Mouse (Mus musculus) heart, embryonic 16.5 days (tissue): ENCODE measurements around the gene Sstr3. TPM values are rescaled to one million over a fixed set of nuclear protein-coding genes. Genes with fewer than 3 reads are reported as not detected.

Experiments used
- ATAC-seq: fragments of 200-750 bp; cut with Nextera tagmentation; replicated peaks from 2 replicates; pipeline ENCODE4 v1.8.0; 2017; ENCODE audit warnings: moderate number of reproducible peaks; ENCODE audit not compliant: insufficient read depth, low FRiP score; ENCODE audit errors: extremely low read depth
- H3K27ac ChIP-seq: fragments of 300-500 bp; sonication (generic); 2 replicates; pipeline ENCODE4 v1.5.1; 2014; ENCODE audit warnings: mild to moderate bottlenecking, low read length, control low read depth, moderate library complexity
- H3K27me3 ChIP-seq: fragments of 300-500 bp; sonication (generic); 2 replicates; pipeline ENCODE4 v1.6.1; 2014; ENCODE audit warnings: low read length, mixed read lengths; ENCODE audit not compliant: control insufficient read depth, insufficient read depth
- H3K36me3 ChIP-seq: fragments of 300-500 bp; sonication (generic); 2 replicates; pipeline ENCODE4 v1.6.1; 2014; ENCODE audit not compliant: control insufficient read depth, insufficient read depth
- H3K4me1 ChIP-seq: fragments of 300-500 bp; sonication (generic); 2 replicates; pipeline ENCODE4 v1.6.1; 2014; ENCODE audit warnings: low read length, mixed read lengths; ENCODE audit not compliant: control insufficient read depth, insufficient read depth
- H3K4me2 ChIP-seq: fragments of 300-500 bp; sonication (generic); 2 replicates; pipeline ENCODE4 v1.6.1; 2014; ENCODE audit warnings: low read depth, mild to moderate bottlenecking, control low read depth, low read length
- H3K4me3 ChIP-seq: fragments of 300-500 bp; sonication (generic); 2 replicates; pipeline ENCODE4 v1.5.1; 2014; ENCODE audit warnings: mild to moderate bottlenecking, control low read depth, low read length
- H3K9ac ChIP-seq: fragments of 300-500 bp; sonication (generic); 2 replicates; pipeline ENCODE4 v1.6.1; 2014; ENCODE audit warnings: low read length, control low read depth
- H3K9me3 ChIP-seq: fragments of 300-500 bp; sonication (generic); replicated peaks from 2 replicates; pipeline ENCODE4 v1.6.1; 2016; ENCODE audit warnings: low read length; ENCODE audit not compliant: control insufficient read depth
- WGBS: fragments of 180-500 bp; shearing (Covaris S2); extraction: QIAGEN DNeasy Blood & Tissue Kit; methylation state at CpG from one replicate; pipeline ENCODE4 v1.1.7; 2014; 5-methylcytosine and 5-hydroxymethylcytosine counted together
- polyA plus RNA-seq: library from polyadenylated mRNA; unstranded; fragments of >200 nt; fragmentation: Nextera tagmentation; extraction: Ambion mirVana; gene quantifications from 2 replicates; pipeline ENCODE4 v1.2.1, GENCODE M21; 2015

The Sstr3 gene
- polyA plus RNA-seq, result 0.09 TPM in 1 of 2 replicates, not detected in the other

- WGBS, result 13% methylated on average over 14 of the region's 14 CpGs
- ATAC-seq, result no peak
- H3K4me1 ChIP-seq, result peaks cover 33% of the 10 kb centered on the region
- no peak within 1 kb of the TSS for H3K4me3 ChIP-seq
- no peak within 1 kb of the TSS for H3K4me2 ChIP-seq
- no peak within 1 kb of the TSS for H3K27ac ChIP-seq
- H3K9me3 ChIP-seq, result no peaks in the 10 kb centered on the region
- H3K36me3 ChIP-seq, result no peaks in the 10 kb centered on the region
- no peak within 1 kb of the TSS for H3K9ac ChIP-seq
- peaks cover 22% of the 10 kb centered on the region for H3K27me3 ChIP-seq
Measured at GRCm38 (mm10) chr15:78544561-78545001, at the start of gene Sstr3. Gene Sstr3 (minus strand): TSS chr15:78544685.

GRCm38 (mm10) chr15:78593896-78594425 is 49.5 kb upstream of the Sstr3 start:
- no peak overlapping the region for H3K4me3 ChIP-seq
- no peaks in the 10 kb centered on the region for H3K36me3 ChIP-seq
- 79% methylated on average over 7 of the region's 7 CpGs for WGBS
- H3K4me2 ChIP-seq, result no peak overlapping the region
- no peak for ATAC-seq
- H3K27ac ChIP-seq, result no peak overlapping the region; the same call in 1 of the 2 replicates
- no peak overlapping the region for H3K9ac ChIP-seq
- H3K4me1 ChIP-seq, result no peaks in the 10 kb centered on the region
- no peaks in the 10 kb centered on the region for H3K27me3 ChIP-seq
- no peaks in the 10 kb centered on the region for H3K9me3 ChIP-seq

GRCm38 (mm10) chr15:78592452-78592968 is 48.0 kb upstream of the Sstr3 start:
- H3K9ac ChIP-seq, result no peak overlapping the region
- WGBS, result 71% methylated on average over 14 of the region's 14 CpGs
- no peak overlapping the region for H3K4me3 ChIP-seq
- no peak overlapping the region for H3K27ac ChIP-seq
- H3K36me3 ChIP-seq, result no peaks in the 10 kb centered on the region
- H3K4me1 ChIP-seq, result no peaks in the 10 kb centered on the region
- H3K27me3 ChIP-seq, result no peaks in the 10 kb centered on the region
- no peaks in the 10 kb centered on the region for H3K9me3 ChIP-seq
- no peak overlapping the region for H3K4me2 ChIP-seq
- no peak for ATAC-seq

GRCm38 (mm10) chr15:78591680-78592451 is 47.4 kb upstream of the Sstr3 start:
- H3K27me3 ChIP-seq, result no peaks in the 10 kb centered on the region
- ATAC-seq, result no peak
- 55% methylated on average over 15 of the region's 15 CpGs for WGBS
- no peak overlapping the region for H3K4me3 ChIP-seq
- no peaks in the 10 kb centered on the region for H3K9me3 ChIP-seq
- no peak overlapping the region for H3K9ac ChIP-seq
- H3K4me2 ChIP-seq, result no peak overlapping the region
- no peaks in the 10 kb centered on the region for H3K4me1 ChIP-seq
- H3K27ac ChIP-seq, result no peak overlapping the region
- no peaks in the 10 kb centered on the region for H3K36me3 ChIP-seq

- Histone ChIP-seq H3K9me3 (no peaks in the 10 kb centered on the region), H3K9ac (no peak overlapping the region), H3K27me3 (no peaks in the 10 kb centered on the region), H3K4me1 (no peaks in the 10 kb centered on the region), H3K4me2 (no peak overlapping the region), H3K36me3 (no peaks in the 10 kb centered on the region), H3K4me3 (no peak overlapping the region), H3K27ac (no peak overlapping the region)
- 68% methylated on average over 6 of the region's 6 CpGs for WGBS
- no peak for ATAC-seq
Measured at GRCm38 (mm10) chr15:78590785-78591184, 46.3 kb upstream of the Sstr3 start.

- Histone ChIP-seq H3K9me3 (no peaks in the 10 kb centered on the region; the same call in 1 of the 2 replicates), H3K9ac (no peak overlapping the region), H3K4me2 (no peak overlapping the region), H3K36me3 (no peaks in the 10 kb centered on the region), H3K4me1 (no peaks in the 10 kb centered on the region), H3K27ac (no peak overlapping the region), H3K27me3 (no peaks in the 10 kb centered on the region), H3K4me3 (no peak overlapping the region)
- 60% methylated on average over 6 of the region's 6 CpGs for whole genome bisulfite sequencing
- ATAC-seq, result no peak
Measured at GRCm38 (mm10) chr15:78589936-78590335, 45.5 kb upstream of the Sstr3 start.

GRCm38 (mm10) chr15:78588900-78589299 is 44.4 kb upstream of the Sstr3 start:
- no peaks in the 10 kb centered on the region for H3K36me3 ChIP-seq
- H3K9me3 ChIP-seq, result peaks cover 4% of the 10 kb centered on the region; the same call in 1 of the 2 replicates
- H3K4me2 ChIP-seq, result no peak overlapping the region
- no peaks in the 10 kb centered on the region for H3K4me1 ChIP-seq
- no peaks in the 10 kb centered on the region for H3K27me3 ChIP-seq
- 80% methylated on average over 4 of the region's 4 CpGs for WGBS
- no peak overlapping the region for H3K4me3 ChIP-seq
- no peak overlapping the region for H3K9ac ChIP-seq
- ATAC-seq, result no peak
- no peak overlapping the region for H3K27ac ChIP-seq

- no peak for ATAC-seq
- no peak overlapping the region for H3K27ac ChIP-seq
- H3K4me2 ChIP-seq, result no peak overlapping the region
- H3K4me3 ChIP-seq, result no peak overlapping the region
- 59% methylated on average over 4 of the region's 4 CpGs for WGBS
- no peaks in the 10 kb centered on the region for H3K36me3 ChIP-seq
- H3K4me1 ChIP-seq, result no peaks in the 10 kb centered on the region
- H3K9ac ChIP-seq, result no peak overlapping the region
- peaks cover 4% of the 10 kb centered on the region; the same call in 1 of the 2 replicates for H3K9me3 ChIP-seq
- no peaks in the 10 kb centered on the region for H3K27me3 ChIP-seq
Measured at GRCm38 (mm10) chr15:78588049-78588448, 43.6 kb upstream of the Sstr3 start.
